Mouse (Mus musculus) forebrain, embryonic 16.5 days (tissue): ENCODE measurements around the gene Sult6b2. TPM values are rescaled to one million over a fixed set of nuclear protein-coding genes. Genes with fewer than 3 reads are reported as not detected.

Experiments
- ATAC-seq: fragments of 200-750 bp; cut with Nextera tagmentation; 2 replicates; pipeline ENCODE4 v1.8.0; 2017; ENCODE audit warnings: mild to moderate bottlenecking, moderate library complexity
- H3K27ac ChIP-seq: fragments of 300-500 bp; sonication (generic); 2 replicates; pipeline ENCODE4 v1.5.1; 2014; ENCODE audit warnings: low read length, control low read depth
- H3K27me3 ChIP-seq: fragments of 300-500 bp; sonication (generic); replicated peaks from 2 replicates; pipeline ENCODE4 v1.6.1; 2014; ENCODE audit warnings: low read length; ENCODE audit not compliant: control insufficient read depth, insufficient read depth
- H3K36me3 ChIP-seq: fragments of 300-500 bp; sonication (generic); 2 replicates; pipeline ENCODE4 v1.6.1; 2014; ENCODE audit not compliant: control insufficient read depth, insufficient read depth
- H3K4me1 ChIP-seq: fragments of 300-500 bp; sonication (generic); replicated peaks from 2 replicates; pipeline ENCODE4 v1.6.1; 2014; ENCODE audit warnings: low read length; ENCODE audit not compliant: control insufficient read depth, insufficient read depth
- H3K4me2 ChIP-seq: fragments of 300-500 bp; sonication (generic); 2 replicates; pipeline ENCODE4 v1.6.1; 2014; ENCODE audit warnings: mild to moderate bottlenecking, low read length, control low read depth
- H3K4me3 ChIP-seq: fragments of 300-500 bp; sonication (generic); replicated peaks from 2 replicates; pipeline ENCODE4 v1.5.1; 2014; ENCODE audit warnings: mild to moderate bottlenecking, low read length, control low read depth
- H3K9ac ChIP-seq: fragments of 300-500 bp; sonication (generic); replicated peaks from 2 replicates; pipeline ENCODE4 v1.6.1; 2014; ENCODE audit warnings: low read depth, low read length, control low read depth
- H3K9me3 ChIP-seq: fragments of 300-500 bp; sonication (generic); 2 replicates; pipeline ENCODE4 v1.6.1; 2016; ENCODE audit warnings: low read length; ENCODE audit not compliant: control insufficient read depth
- WGBS: fragments of 180-500 bp; shearing (Covaris S2); extraction: QIAGEN DNeasy Blood & Tissue Kit; methylation state at CpG from one replicate; pipeline ENCODE4 v1.1.7; 2014; 5-methylcytosine and 5-hydroxymethylcytosine counted together
- polyA plus RNA-seq: library from polyadenylated mRNA; unstranded; fragments of >200 nt; fragmentation: Nextera tagmentation; extraction: Ambion mirVana; gene quantifications from 2 replicates; pipeline ENCODE4 v1.2.1, GENCODE M21; 2015

Sult6b2 gene
- polyA plus RNA-seq, 1 experiment from 2014 or later, result 0.28 TPM

GRCm38 (mm10) chr6:142799704-142800374 lies 4.5 kb downstream of the Sult6b2 start:
- H3K27me3 ChIP-seq, result no peaks in the 10 kb centered on the region
- 81% methylated on average over 7 of the region's 7 CpGs for WGBS
- no peaks in the 10 kb centered on the region for H3K36me3 ChIP-seq
- H3K4me2 ChIP-seq, result no peak overlapping the region
- H3K9me3 ChIP-seq, result no peaks in the 10 kb centered on the region
- ATAC-seq, result no peak
- H3K9ac ChIP-seq, result no peak overlapping the region
- peaks cover 5% of the 10 kb centered on the region; the same call in 1 of the 2 replicates for H3K4me1 ChIP-seq
- no peak overlapping the region for H3K27ac ChIP-seq
- H3K4me3 ChIP-seq, result no peak overlapping the region

- H3K4me2 ChIP-seq, result no peak overlapping the region
- no peaks in the 10 kb centered on the region for H3K27me3 ChIP-seq
- no peaks in the 10 kb centered on the region for H3K9me3 ChIP-seq
- H3K4me3 ChIP-seq, result no peak overlapping the region
- ATAC-seq, result no peak
- H3K27ac ChIP-seq, result no peak overlapping the region
- 79% methylated on average over 9 of the region's 9 CpGs for WGBS
- no peak overlapping the region for H3K9ac ChIP-seq
- no peaks in the 10 kb centered on the region for H3K36me3 ChIP-seq
- peaks cover 5% of the 10 kb centered on the region; the same call in 1 of the 2 replicates for H3K4me1 ChIP-seq
Observed at GRCm38 (mm10) chr6:142798837-142799236, 5.5 kb downstream of the Sult6b2 start.

GRCm38 (mm10) chr6:142797996-142798395 lies 6.3 kb downstream of the Sult6b2 start:
- H3K27me3 ChIP-seq, result no peaks in the 10 kb centered on the region
- H3K9ac ChIP-seq, result no peak overlapping the region
- no peak overlapping the region for H3K4me3 ChIP-seq
- no peaks in the 10 kb centered on the region for H3K9me3 ChIP-seq
- no peak for ATAC-seq
- no peak overlapping the region for H3K4me2 ChIP-seq
- peaks cover 9% of the 10 kb centered on the region; the same call in 1 of the 2 replicates for H3K4me1 ChIP-seq
- no peak overlapping the region for H3K27ac ChIP-seq
- no peaks in the 10 kb centered on the region for H3K36me3 ChIP-seq
- WGBS, result 83% methylated on average over 1 of the region's 1 CpGs

- Histone ChIP-seq H3K4me2 (no peak overlapping the region), H3K4me3 (no peak overlapping the region), H3K9ac (no peak overlapping the region), H3K36me3 (no peaks in the 10 kb centered on the region), H3K9me3 (no peaks in the 10 kb centered on the region), H3K4me1 (0 out of 2 replicates have a peak, but pooled peaks cover 7% of the 10 kb centered on the region), H3K27me3 (no peaks in the 10 kb centered on the region), H3K27ac (no peak overlapping the region)
- ATAC-seq, result no peak
- WGBS, result 82% methylated on average over 15 of the region's 15 CpGs
Observed at GRCm38 (mm10) chr6:142795655-142796441, 8.5 kb downstream of the Sult6b2 start.

GRCm38 (mm10) chr6:142795087-142795486 lies 9.2 kb downstream of the Sult6b2 start:
- H3K9ac ChIP-seq, result no peak overlapping the region
- H3K9me3 ChIP-seq, result no peaks in the 10 kb centered on the region
- 94% methylated on average over 9 of the region's 9 CpGs for WGBS
- H3K4me1 ChIP-seq, result 0 out of 2 replicates have a peak, but pooled peaks cover 7% of the 10 kb centered on the region
- no peaks in the 10 kb centered on the region for H3K36me3 ChIP-seq
- ATAC-seq, result no peak
- H3K27me3 ChIP-seq, result no peaks in the 10 kb centered on the region
- no peak overlapping the region for H3K27ac ChIP-seq
- H3K4me3 ChIP-seq, result no peak overlapping the region
- H3K4me2 ChIP-seq, result no peak overlapping the region

- H3K4me3 ChIP-seq, result no peak overlapping the region
- H3K27ac ChIP-seq, result no peak overlapping the region
- H3K9ac ChIP-seq, result no peak overlapping the region
- no peaks in the 10 kb centered on the region for H3K9me3 ChIP-seq
- peak; percentile 51; the same call in 1 of the 2 replicates for ATAC-seq
- H3K36me3 ChIP-seq, result no peaks in the 10 kb centered on the region
- 45% methylated on average over 7 of the region's 7 CpGs for whole genome bisulfite sequencing
- no peak overlapping the region for H3K4me2 ChIP-seq
- H3K27me3 ChIP-seq, result no peaks in the 10 kb centered on the region
- H3K4me1 ChIP-seq, result peaks cover 8% of the 10 kb centered on the region
Observed at GRCm38 (mm10) chr6:142793468-142793867, 10.8 kb downstream of the Sult6b2 start.

GRCm38 (mm10) chr6:142792241-142792968 lies 11.9 kb downstream of the Sult6b2 start:
- ATAC-seq, result no peak
- Histone ChIP-seq H3K36me3 (no peaks in the 10 kb centered on the region), H3K27ac (no peak overlapping the region), H3K4me2 (no peak overlapping the region), H3K9me3 (no peaks in the 10 kb centered on the region), H3K27me3 (no peaks in the 10 kb centered on the region), H3K4me1 (peaks cover 14% of the 10 kb centered on the region), H3K9ac (no peak overlapping the region; the same call in 1 of the 2 replicates), H3K4me3 (no peak overlapping the region)
- 41% methylated on average over 13 of the region's 13 CpGs for WGBS

- ATAC-seq, result no peak
- Histone ChIP-seq H3K4me2 (no peak overlapping the region), H3K4me1 (peaks cover 14% of the 10 kb centered on the region), H3K9ac (no peak overlapping the region), H3K36me3 (no peaks in the 10 kb centered on the region), H3K4me3 (no peak overlapping the region), H3K27ac (no peak overlapping the region), H3K9me3 (no peaks in the 10 kb centered on the region), H3K27me3 (no peaks in the 10 kb centered on the region)
- WGBS, result 79% methylated on average over 10 of the region's 10 CpGs
Observed at GRCm38 (mm10) chr6:142789736-142790135, 14.6 kb downstream of the Sult6b2 start.
